Mouse (Mus musculus): ENCODE measurements around the gene Ogfr. TPM values are rescaled to one million over a fixed set of nuclear protein-coding genes. Genes with fewer than 3 reads are reported as not detected.

Ogfr gene
- 10 to 100 TPM; 31.4 to 40.8 (median 36.4) TPM for total RNA-seq (2022)

DNA sequence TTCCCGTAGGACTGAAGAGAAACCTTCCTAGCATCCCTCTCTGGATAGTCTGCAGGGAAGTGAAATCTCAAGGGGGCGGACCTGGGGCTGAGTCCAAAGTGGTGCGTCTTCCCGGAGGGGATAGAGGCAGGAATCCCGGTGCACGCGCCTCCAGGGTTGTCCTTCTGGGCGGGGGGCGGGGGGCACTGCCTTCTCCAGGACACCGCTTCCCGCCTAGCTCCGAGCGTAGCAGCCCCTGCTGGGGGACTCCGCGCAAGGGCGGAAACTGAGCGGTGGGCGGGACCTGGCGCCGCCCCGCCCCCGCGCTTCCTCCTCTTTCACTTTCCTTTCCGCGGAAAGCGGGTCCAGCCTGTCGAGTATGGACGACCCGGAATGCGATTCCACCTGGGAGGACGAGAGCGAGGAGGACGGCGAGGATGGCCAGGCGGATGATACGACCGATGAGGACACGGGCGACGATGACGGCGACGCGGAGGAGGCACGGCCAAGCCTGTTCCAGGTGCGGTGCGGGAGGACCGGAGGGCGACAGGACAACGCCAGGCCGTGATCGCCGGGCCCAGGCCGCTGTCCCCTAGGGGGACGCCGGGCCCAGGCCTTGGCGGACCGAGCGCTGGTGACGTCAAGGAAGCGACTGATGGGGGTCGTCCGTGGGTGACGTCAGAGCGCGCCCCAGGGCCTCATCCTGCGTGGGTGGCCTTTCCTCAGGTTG is at the start of gene Ogfr:
Gene Ogfr, plus strand, starts transcription at position 123 of the 709 bp plus-strand sequence.
- DNase-seq (ENCODE audit: low spot score in 2 of 2), result peak; percentile 70 to 73

DNA sequence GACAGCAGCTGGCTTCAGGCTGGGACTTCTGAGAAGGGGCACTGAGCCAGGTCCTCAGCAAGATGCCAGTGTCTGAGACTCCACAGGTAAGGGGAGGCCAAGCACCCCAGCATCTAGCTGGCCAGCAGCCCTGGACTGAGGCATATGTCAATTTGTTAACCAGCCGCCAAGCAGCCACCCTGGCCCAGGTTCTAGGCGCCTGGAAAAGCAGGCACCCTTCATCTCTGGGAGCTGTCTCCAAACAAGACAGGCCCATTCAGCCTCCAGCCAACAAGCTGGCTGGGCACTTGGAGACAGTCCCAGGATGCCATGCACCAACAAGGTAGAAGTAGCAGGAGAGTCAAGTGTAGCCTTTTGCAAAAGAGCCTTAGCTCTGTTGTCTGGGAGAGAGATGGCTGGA is 45.4 kb upstream of the Ogfr start:
- DNase-seq (ENCODE audit: low spot score in 2 of 2), result no peak

DNA sequence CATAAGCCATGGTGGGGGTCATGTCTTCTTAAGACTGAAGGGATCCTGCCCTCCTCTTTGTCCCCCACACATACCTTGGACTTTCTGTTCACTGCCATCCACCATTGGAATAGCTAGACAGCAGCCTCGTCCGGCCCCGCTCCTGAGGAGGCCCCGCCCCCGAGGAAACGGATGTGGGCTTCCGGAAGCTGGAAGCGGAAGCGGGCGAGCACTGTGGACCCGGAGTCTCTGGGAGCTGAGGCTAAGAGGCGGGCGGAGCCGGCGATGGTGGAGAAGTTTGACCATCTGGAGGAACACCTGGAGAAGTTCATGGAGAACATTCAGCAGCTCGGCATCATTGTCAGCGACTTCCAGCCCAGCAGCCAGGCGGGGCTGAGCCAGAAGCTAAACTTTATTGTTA is 44.0 kb upstream of the Ogfr start:
- no peak for DNase-seq (ENCODE audit: low spot score in 2 of 2)

DNA sequence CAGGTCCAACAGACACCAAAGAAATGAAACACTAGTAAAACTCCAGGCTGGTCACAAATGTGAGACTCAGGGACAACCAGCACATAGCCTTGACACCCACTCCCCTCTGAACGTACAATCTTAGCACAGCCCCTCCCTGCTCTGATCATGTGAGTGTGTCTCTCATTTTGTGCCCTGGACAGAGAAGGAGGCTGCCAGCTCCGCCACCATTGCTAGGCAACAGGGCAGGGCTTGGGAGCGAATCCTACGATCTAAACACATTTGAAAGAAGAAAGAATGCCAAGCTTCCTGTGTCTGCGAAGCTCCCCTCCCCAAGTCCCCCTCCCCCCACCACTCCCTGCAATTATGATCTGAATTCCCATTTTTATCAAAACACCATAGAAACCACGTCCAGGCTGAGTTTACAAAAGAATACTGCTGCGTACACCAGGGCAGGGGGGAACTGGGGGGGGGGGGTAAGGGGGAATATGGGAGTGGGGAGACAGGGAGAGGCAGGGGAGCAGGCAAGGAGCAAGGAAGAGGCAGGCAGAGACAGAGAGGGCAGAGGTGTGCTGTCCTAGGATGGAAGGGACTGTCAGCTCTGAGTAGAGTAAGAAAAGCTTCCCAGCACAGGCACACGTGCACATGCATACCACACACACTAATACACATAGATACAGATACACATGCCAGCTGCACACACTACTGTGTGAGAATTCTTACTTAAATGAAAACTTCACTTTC is 41.5 kb upstream of the Ogfr start:
- DNase-seq (ENCODE audit: low spot score in 2 of 2), result peak in 1 of 2 experiments; percentile 24

DNA sequence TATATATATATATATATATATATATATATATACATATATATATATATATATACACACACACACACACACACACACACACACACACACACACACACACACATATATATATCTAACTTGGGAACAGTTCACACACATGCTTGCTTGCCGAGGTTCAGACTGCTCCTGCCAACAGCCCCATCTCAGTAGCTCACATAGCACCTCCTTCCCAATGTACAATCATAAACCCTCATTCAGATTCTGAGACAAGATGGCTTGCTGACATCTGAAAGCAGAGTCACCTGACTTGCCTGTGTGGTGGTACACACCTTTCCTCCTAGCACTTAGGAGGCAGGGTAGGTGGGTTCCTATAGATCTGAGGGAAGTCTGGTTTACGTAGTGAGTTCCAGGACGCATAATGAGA is 36.7 kb upstream of the Ogfr start:
- no peak for DNase-seq (ENCODE audit: low spot score in 2 of 2)

DNA sequence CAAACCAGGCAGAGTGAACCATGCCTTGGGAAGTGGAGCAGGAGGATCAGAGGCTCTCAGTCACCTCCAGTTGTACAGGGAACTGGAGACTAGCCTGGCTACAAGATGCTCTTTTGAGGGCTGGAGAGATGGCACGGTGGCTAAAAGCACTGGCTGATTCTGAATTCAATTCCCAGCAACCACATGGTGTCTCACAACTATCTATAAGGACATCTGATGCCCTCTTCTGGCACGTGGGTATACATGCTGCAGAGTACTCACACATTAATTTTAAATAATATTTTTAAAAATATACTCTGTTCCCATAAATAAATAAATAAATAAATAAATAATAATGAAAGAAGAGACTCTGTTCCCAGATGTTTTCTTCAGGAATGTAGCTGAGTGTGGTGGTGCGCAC is 33.8 kb upstream of the Ogfr start:
- no peak for DNase-seq (ENCODE audit: low spot score in 2 of 2)

DNA sequence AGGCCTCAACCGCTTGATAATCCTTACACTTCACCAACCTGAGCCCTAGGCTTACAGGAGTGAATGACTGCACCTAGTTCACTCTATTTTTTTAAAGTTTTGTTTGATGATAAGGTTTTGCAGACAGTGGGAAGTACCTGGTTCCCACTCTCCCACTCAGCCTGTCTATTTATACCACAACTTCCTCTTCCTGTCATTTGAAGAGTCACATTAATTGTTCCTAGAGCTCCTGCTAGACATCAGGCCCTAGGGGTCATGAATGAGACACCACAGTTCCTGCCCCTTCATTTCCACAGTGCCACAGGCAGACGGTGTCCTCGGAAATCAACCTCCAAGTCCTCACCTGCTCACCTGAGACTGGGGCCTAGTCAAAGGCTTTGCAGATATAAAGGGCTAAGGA is 32.6 kb upstream of the Ogfr start:
- no peak for DNase-seq (ENCODE audit: low spot score in 2 of 2)

DNA sequence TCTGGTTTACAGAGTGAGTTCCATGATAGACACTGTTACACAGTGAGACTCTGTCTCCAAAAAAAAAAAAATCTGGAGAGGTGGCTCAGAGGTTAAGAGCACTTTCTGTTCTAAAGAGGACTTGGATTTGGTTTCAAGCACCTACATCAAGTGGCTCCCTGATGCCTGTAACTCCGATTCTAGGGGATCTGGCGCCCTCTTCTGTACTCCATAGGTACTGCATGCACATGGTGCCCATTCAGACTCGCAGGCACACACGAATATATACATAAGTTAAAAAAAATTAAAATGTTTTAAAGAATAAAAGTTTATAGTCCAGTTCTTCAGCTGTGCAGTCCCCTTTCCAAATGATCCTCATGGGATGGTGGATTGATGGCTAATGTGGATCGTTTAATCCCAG is 28.8 kb upstream of the Ogfr start:
- DNase-seq (ENCODE audit: low spot score in 2 of 2), result no peak

DNA sequence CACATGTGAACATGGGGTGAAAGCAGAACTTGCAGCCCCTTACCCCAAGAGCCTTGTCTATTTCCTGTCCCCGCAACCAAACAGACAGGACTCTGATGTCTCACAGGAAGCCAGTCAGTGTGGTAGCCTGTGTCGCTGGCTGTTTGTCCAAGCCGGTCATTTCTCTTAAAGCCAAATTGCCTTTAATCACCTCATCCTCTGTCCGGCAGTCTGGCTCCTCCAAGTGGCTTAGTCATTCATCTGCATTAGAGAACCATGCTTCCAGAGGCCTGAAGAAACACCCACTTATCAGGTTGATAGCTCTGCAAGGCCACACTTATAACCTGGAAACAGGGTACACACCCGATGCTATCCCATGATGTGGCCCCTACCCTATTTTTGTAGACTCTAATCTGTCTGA is 26.9 kb upstream of the Ogfr start:
- no peak for DNase-seq (ENCODE audit: low spot score in 2 of 2)

DNA sequence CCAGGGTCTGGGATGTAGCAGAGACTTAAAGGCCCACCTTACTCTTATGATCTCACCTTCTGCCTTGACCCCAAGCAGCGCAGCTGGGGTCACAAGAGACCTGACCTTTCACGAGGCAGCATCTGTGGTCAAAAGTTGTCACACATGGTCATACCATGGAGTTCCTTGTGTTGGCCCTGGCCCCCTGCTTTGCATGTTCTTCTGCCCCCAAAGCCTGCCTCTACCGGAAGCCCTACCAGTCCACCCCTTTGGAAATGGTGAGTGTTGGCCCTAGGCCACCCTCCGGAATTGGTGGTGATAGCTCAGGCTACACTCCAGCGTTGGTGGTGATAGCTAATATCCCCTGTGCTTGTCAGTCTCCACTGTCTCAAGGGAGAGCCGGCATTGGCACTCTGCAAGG is 25.7 kb upstream of the Ogfr start:
- DNase-seq (ENCODE audit: low spot score in 2 of 2), result no peak

DNA sequence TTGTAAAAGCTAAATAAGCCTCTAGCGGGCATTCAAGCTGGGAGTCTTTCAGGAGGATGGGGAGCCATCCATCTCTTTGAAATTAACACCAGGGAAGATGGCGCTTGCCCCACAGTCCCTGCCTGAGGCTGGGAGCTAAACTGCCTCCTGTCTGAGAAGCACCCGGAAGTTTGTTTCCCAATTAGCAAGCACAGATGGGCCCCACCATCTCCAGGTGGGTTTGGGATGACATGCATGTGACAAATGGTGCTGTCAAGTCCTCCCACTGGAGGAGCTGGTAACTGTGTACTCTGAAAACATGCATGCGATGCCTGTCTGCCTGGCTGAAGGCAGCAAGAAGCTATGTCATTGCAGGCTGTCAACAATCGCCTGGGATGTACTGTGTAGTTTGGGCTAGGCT is 25.2 kb upstream of the Ogfr start:
- DNase-seq (ENCODE audit: low spot score in 2 of 2), result no peak

DNA sequence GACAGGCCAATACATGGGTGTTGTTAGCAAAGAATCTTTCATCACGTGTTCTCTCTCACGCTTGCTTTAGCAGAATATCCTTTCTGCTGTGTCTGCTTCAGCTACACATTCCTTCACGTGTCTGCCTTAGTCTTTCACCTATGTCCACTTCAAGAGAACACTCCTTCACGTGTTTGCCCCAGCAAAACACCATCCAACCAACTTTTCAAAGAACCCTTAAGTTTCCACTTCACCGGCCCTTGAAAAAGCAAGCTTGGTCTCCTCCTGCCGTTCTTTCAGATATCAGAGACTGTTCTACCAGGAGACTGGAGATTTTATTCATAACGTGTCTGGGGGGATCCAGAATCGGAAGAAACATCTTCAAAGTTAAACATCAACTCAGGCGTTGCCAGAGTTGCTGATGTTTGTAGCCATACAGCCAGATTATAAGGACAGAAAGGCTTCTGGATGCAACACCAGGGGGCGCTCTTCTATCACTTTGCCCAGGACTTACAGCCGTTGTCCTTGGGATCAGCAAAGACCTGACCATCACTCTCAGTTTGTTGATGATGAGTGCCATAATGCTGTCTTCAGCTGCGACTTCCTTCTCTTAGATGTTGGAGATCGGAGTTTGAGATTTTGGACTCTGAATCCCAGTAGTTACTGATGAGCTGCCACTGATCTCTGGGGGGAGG is 22.7 kb upstream of the Ogfr start:
- no peak for DNase-seq (ENCODE audit: low spot score in 2 of 2)

DNA sequence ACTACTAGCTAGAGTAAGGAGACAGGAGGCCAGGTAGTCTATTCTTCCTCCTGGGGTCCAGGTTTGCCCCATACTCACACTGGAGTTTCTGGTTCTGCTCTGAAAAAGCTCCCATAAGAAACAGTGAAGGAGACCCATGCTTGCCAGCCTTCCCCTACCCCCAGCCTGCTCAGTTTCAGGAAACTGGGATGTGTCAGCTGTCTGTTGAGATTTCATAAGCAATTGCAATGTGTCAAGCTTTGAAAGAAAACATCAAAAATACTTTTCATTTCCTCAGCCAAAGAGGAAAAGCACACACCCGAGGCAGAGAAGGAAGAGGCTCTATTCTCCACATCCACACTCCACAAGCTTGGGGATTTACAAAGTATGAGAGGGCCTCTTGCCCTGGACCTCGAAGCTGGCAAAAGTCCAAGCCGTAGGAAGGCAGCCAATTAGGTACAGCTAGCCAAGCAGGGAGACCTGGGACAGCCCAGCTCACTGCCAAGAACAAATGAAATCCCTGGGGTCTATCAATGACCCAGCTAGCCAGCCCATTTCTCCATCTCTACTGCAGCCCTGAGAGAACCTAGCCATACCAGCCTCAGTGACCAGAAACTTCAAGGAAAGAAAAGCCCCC is 19.9 kb upstream of the Ogfr start:
- no peak for DNase-seq (ENCODE audit: low spot score in 2 of 2)

DNA sequence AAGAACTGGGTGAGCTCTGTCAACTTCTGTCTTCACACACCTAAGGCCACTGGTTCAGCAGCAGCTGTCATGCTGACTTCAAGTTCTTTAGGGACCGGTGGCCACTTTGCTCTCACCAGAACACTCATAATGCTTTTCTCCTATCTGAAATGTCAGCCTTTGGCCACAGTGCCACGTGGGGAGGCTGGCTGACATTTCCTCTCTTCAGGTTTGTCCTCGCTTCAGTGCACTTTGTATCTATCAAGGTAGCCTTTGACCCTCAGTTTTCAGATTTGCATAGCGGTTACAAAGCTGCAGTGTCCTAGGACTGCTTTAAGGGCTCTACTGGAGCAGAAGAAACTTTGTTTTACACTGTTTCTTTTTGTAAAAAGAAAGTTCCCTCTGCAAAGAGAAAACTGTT is 12.6 kb upstream of the Ogfr start:
- no peak for DNase-seq (ENCODE audit: low spot score in 2 of 2)

DNA sequence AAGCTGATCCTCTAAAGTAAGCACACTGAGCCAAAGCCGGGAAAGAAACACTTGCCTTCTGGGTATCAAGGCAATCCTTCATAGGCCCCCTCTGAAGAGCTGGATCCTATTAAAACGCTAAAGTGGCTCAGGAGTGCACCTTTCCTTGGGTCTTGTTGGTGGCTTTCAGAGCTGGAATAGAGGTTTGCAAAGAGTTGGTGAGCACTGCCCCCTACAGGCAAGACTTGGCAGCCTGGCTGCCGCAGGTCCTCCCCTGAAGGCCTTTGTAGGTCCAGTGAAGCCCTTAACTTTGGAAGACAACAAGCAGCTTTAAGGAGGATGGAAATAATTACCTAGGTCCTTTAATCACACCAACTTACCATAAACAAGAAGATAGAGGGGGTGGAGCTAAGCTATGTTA is 10.4 kb upstream of the Ogfr start:
- peak in 1 of 2 experiments; percentile 77 for DNase-seq (ENCODE audit: low spot score in 2 of 2)

DNA sequence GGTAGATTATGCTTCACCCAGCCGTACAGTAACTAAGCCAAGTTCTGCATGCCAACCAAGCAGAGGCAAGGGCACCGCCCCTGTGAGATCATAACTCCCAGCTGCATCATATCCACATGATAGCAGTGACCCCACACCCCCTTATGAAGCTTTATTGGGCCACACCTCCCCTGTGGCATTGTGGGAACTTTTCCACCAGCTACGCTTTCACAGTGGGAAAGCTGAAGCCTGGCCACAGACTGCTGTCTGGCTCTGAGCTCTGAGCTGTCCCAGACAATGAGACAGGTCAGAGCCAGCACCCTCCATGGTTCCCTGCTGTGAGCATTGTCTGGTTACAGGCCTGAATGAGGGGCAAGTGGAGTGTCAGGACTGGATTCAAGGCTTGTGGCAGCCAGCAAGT is 8.0 kb upstream of the Ogfr start, which contains the start of gene Mrgbp:
Gene Mrgbp, plus strand, starts transcription at position 303 of the 400 bp plus-strand sequence.
- DNase-seq (ENCODE audit: low spot score in 2 of 2), result no peak

DNA sequence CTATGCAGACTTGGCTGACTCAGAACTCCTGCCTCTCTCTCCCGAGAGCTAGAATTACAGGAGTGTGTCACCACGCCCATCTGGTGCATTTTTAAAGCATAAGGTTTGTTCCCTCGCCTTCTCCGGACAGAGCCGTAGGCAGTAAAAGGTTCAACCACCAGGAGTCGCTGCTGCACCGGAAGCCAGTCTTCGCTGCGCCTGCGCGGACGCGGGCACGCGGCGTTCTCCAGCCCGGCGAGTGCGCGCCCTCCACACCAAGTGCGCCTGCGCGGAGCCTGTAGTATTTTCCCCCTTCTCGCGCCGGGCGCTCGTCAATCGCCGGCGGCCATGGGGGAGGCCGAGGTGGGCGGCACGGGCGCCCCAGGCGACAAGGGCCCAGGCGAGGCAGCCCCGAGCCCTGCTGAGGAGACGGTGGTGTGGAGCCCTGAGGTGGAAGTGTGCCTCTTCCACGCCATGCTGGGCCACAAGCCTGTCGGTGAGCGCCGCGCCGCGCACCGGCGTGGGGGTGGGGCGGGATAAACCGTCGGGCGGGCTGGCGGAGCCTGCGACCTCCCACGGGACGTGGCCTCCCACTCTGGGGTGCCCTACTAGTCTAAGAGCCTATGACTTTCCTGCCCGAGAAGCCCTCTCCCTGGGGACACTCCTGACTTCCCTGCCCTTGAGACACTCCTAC is 6.4 kb upstream of the Ogfr start:
- peak; percentile 91 to 98 for DNase-seq (ENCODE audit: low spot score in 2 of 2)

DNA sequence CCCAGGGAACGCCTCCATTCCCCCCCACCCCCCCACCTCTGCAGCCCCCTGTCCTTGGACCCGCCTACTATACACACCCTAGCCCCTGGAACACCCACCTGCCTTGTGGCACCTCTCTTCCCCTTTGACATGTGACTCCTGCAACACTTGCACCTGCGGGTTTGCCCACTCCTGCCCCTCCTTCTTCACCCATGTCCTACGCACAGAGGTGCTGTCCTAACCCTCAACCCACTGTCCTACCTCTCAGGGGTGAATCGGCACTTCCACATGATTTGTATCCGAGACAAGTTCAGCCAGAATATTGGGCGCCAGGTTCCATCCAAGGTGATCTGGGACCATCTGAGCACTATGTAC is 5.9 kb upstream of the Ogfr start:
- no peak for DNase-seq (ENCODE audit: low spot score in 2 of 2)

DNA sequence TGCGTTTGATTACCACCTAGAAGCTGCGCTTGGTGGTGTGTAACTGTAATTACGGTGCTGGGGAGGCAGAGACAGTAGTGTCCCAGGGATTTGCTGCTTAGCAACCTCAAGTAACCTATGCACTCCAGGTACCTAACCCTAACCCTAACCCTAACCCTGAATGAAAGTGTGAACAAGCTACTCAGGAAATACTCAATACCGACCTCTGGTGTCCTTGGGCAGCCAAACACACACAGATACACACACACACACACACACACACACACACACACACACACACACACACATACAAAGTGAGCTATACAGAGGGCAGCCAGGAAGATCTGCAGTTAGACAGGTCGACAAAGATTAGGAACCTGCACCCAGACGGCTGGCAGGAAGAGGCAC is 316 bp upstream of the Ogfr start:
- no peak for DNase-seq (ENCODE audit: low spot score in 2 of 2)

DNA sequence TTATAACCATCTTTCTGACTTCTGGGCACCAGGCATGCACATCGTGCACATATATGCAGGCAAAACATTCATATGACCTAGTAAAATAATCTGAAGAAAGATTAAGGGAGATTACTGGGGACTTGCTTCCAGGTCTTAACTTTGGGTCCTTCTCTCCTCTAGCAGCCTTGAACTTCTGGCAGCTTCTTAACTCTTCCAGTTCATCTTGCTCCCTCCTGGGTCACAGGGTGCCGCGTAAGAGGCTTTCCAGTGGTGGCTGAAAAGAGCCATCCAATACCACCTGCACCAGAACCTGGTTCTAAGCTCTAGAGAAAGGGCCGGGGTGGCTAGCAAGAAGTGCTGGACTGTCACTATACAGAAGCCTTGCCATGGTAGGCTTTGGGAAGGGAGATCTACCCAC is 8.4 kb downstream of the Ogfr start, which contains the start of gene Col9a3:
Gene Col9a3, plus strand, starts transcription at position 301 of the 400 bp plus-strand sequence.
- DNase-seq (ENCODE audit: low spot score in 2 of 2), result no peak

DNA sequence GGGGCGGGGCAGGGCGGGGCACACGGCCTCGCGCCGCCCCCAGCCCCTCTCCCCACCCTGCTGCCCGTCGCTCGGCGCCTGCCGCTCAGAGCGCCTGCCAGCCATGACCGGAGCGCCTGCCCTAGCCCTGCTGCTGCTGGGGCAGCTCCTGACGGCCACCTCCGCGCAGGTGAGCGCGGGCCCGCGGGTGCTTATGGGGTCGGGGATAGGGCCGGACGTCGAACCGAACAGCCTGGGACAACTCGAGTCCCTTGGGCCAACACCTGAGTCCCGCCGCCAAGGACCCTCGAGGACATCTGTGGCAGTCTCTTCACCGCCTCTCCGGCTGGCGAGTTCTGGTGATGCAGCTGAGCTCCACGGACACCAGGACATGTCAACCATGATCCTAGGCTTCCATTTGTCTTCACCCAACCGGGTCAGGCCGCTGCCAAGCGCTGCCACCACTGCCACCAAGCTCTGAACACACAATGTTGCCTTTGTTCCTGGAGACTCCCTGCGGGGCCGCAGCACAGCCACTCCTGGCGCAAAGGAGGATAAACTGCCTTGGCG is 9.2 kb downstream of the Ogfr start:
- no peak for DNase-seq (ENCODE audit: low spot score in 2 of 2)

Measured in layer of hippocampus, adult 8-10 months (tissue).